Mouse (Mus musculus): ENCODE measurements around the gene Zfp784.

GRCm38 (mm10) chr7:4993347-4993998 is 44.8 kb downstream of the Zfp784 start:
- TF ChIP-seq CTCF (IDR thresholded peaks at IDR 0.05; ENCODE audit: low read depth) (no peak), EP300 (optimal IDR thresholded peaks at IDR 0.05) (no peak)
